8 mouse cellular contexts compared by ENCODE assay signal in the genomic region with DNA sequence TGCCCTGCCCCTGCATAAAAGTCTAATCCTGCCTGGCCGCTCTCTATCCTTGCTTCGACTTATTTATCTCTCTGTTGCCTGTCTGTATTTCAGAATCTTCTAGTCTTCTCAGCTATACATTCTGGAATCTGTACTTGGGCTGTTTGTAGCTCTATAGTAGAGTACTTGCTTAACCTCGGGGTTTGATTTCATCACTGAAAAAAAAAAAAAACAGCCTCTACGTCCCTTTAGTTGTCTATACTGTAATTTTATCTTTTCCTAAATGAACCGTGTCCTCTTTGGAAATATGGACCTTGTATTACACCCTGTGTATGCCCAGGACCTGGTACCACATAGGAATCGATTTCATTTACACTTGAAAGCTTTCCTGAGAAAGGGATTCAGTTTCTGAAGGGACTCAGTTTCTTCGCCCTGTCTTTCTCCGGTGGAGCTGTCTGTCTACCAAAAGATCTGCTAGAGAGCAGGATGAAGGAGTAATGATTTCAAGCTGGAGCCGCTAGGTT. TPM values are rescaled to one million over a fixed set of nuclear protein-coding genes. Genes with fewer than 3 reads are reported as not detected.
DNase-seq lines count a peak whose midpoint lies in the region; ATAC-seq and TF ChIP-seq lines count a peak whose summit lies in the region.

No protein-coding gene starts in this region.

- no peaks in the 10 kb centered on the region for H3K9me3 ChIP-seq in embryonic facial prominence, embryonic 13.5 days
- no peaks in the 10 kb centered on the region for H3K9me3 ChIP-seq in intestine, postnatal 0 days (ENCODE audit: control insufficient read depth)
- no peaks in the 10 kb centered on the region for H3K9me3 ChIP-seq in neural tube, embryonic 12.5 days

- peak overlapping the region; percentile 56 for H3K27ac ChIP-seq in layer of hippocampus, adult 2 months
- H3K27ac ChIP-seq in embryonic facial prominence, embryonic 13.5 days, result peak overlapping the region; percentile 75
- H3K27ac ChIP-seq in intestine, postnatal 0 days (ENCODE audit: low read depth, low read length), result no peak overlapping the region; the same call in 1 of the 2 replicates
- H3K27ac ChIP-seq in neural tube, embryonic 12.5 days, result no peak overlapping the region

- H3K27me3 ChIP-seq in embryonic facial prominence, embryonic 13.5 days, result peaks cover 77% of the 10 kb centered on the region
- H3K27me3 ChIP-seq in intestine, postnatal 0 days (replicated peaks; ENCODE audit: control insufficient read depth, insufficient read depth, low read length), result no peaks in the 10 kb centered on the region
- peaks cover 30% of the 10 kb centered on the region for H3K27me3 ChIP-seq in neural tube, embryonic 12.5 days (replicated peaks)

- peak overlapping the region; percentile 63 for H3K4me2 ChIP-seq in embryonic facial prominence, embryonic 13.5 days
- H3K4me2 ChIP-seq in intestine, postnatal 0 days (replicated peaks; ENCODE audit: low read depth), result peak overlapping the region; percentile 67
- peak overlapping the region; percentile 68 for H3K4me2 ChIP-seq in neural tube, embryonic 12.5 days (replicated peaks)

- no peaks in the 10 kb centered on the region for H3K4me1 ChIP-seq in embryonic facial prominence, embryonic 13.5 days
- no peaks in the 10 kb centered on the region for H3K4me1 ChIP-seq in intestine, postnatal 0 days (replicated peaks; ENCODE audit: control insufficient read depth, insufficient read depth, low read length)
- no peaks in the 10 kb centered on the region for H3K4me1 ChIP-seq in neural tube, embryonic 12.5 days

- WGBS in embryonic facial prominence, embryonic 13.5 days, result 33% methylated on average over 9 of the region's 9 CpGs
- 38% methylated on average over 9 of the region's 9 CpGs for WGBS in intestine, postnatal 0 days
- 52% methylated on average over 9 of the region's 9 CpGs for WGBS in neural tube, embryonic 12.5 days

- H3K4me3 ChIP-seq in layer of hippocampus, adult 2 months, result peak overlapping the region; percentile 63
- peak overlapping the region; percentile 54 for H3K4me3 ChIP-seq in embryonic facial prominence, embryonic 13.5 days
- peak overlapping the region; percentile 49 for H3K4me3 ChIP-seq in intestine, postnatal 0 days (ENCODE audit: low read depth, low read length)
- peak overlapping the region; percentile 43 for H3K4me3 ChIP-seq in neural tube, embryonic 12.5 days

- no peak for DNase-seq in layer of hippocampus, adult 2 months (ENCODE audit: low spot score in 2 of 2)
- DNase-seq in layer of hippocampus, adult 9-10 months (ENCODE audit: low spot score), result no peak
- no peak for DNase-seq in urinary bladder, postnatal 4 days (ENCODE audit: low spot score in 2 of 2)
- DNase-seq in gastrocnemius, postnatal 14 days, result no peak
- no peak for DNase-seq in left cerebral cortex, postnatal 14 days (ENCODE audit: low spot score in 2 of 2)

- H3K36me3 ChIP-seq in embryonic facial prominence, embryonic 13.5 days, result peaks cover 16% of the 10 kb centered on the region
- peaks cover 13% of the 10 kb centered on the region; the same call in 1 of the 2 replicates for H3K36me3 ChIP-seq in intestine, postnatal 0 days (ENCODE audit: control insufficient read depth, insufficient read depth)
- H3K36me3 ChIP-seq in neural tube, embryonic 12.5 days, result 0 out of 2 replicates have a peak, but pooled peaks cover 3% of the 10 kb centered on the region

- intact Hi-C loops in gastrocnemius, postnatal 14 days (cut with DNase I; ENCODE audit: low total_unique reads), result no loop called here
- intact Hi-C loops in left cerebral cortex, postnatal 14 days (cut with DNase I), result no loop called here

- TF ChIP-seq CTCF in layer of hippocampus, adult 2 months (conservative IDR thresholded peaks at IDR 0.05), result no peak
- no peak for TF ChIP-seq CTCF in intestine, postnatal 0 days (IDR thresholded peaks at IDR 0.05; ENCODE audit: low read depth)

- ATAC-seq in embryonic facial prominence, embryonic 13.5 days (ENCODE audit: insufficient number of reproducible peaks, insufficient read depth, low FRiP score, low TSS enrichment, low read depth), result no peak
- no peak for ATAC-seq in intestine, postnatal 0 days
- peak; percentile 35; the same call in 1 of the 2 replicates for ATAC-seq in neural tube, embryonic 12.5 days (ENCODE audit: low FRiP score, low read depth)

- no peak overlapping the region; the same call in 1 of the 2 replicates for H3K9ac ChIP-seq in embryonic facial prominence, embryonic 13.5 days
- H3K9ac ChIP-seq in intestine, postnatal 0 days (ENCODE audit: low read depth, low read length), result no peak overlapping the region
- H3K9ac ChIP-seq in neural tube, embryonic 12.5 days, result no peak overlapping the region

RNA-seq across cellular contexts. Expression of gene Hsd17b10, which starts 0.4 kb away (rescaled TPM):
- 10 to 100 TPM; 45.8 to 51.4 TPM for total RNA-seq in layer of hippocampus, adult 2 months (2021)
- 223 and 247 TPM in 2 replicates for polyA plus RNA-seq in embryonic facial prominence, embryonic 13.5 days (2015; fragmentation: Nextera tagmentation; extraction: Ambion mirVana)
- 82.5 and 87.3 TPM in 2 replicates for polyA plus RNA-seq in intestine, postnatal 0 days (2015; fragmentation: Nextera tagmentation; extraction: Ambion mirVana)
- 139 and 145 TPM in 2 replicates for polyA plus RNA-seq in neural tube, embryonic 12.5 days (2016; fragmentation: Nextera tagmentation; extraction: Ambion mirVana)
- total RNA-seq in gastrocnemius, postnatal 14 days (2021), result 10 to 100 TPM; 81.7 to 91.4 TPM
- 10 to 100 TPM; 41.4 to 45.4 TPM for total RNA-seq in left cerebral cortex, postnatal 14 days (2021)

RNA-seq across cellular contexts. Expression of gene Ribc1, which starts 14.9 kb away (rescaled TPM):
- total RNA-seq in layer of hippocampus, adult 2 months (2021), result 1 to 10 TPM in 1 of 2 experiments, under 1 TPM in 1; 0.22 to 1.4 TPM
- 2.1 and 2.2 TPM in 2 replicates for polyA plus RNA-seq in embryonic facial prominence, embryonic 13.5 days (2015; fragmentation: Nextera tagmentation; extraction: Ambion mirVana)
- polyA plus RNA-seq in intestine, postnatal 0 days (2015; fragmentation: Nextera tagmentation; extraction: Ambion mirVana), result 2.1 and 2.4 TPM in 2 replicates
- 3.4 and 3.7 TPM in 2 replicates for polyA plus RNA-seq in neural tube, embryonic 12.5 days (2016; fragmentation: Nextera tagmentation; extraction: Ambion mirVana)
- under 1 TPM; 0.18 to 0.44 TPM for total RNA-seq in gastrocnemius, postnatal 14 days (2021)
- 1 to 10 TPM in 1 of 2 experiments, not detected in 1; 2.2 TPM for total RNA-seq in left cerebral cortex, postnatal 14 days (2021)

RNA-seq across cellular contexts. Expression of gene Smc1a, which starts 15.0 kb away (rescaled TPM):
- total RNA-seq in layer of hippocampus, adult 2 months (2021), result 10 to 100 TPM; 54.6 to 57.0 TPM
- polyA plus RNA-seq in embryonic facial prominence, embryonic 13.5 days (2015; fragmentation: Nextera tagmentation; extraction: Ambion mirVana), result 113 and 119 TPM in 2 replicates
- 35.8 and 37.1 TPM in 2 replicates for polyA plus RNA-seq in intestine, postnatal 0 days (2015; fragmentation: Nextera tagmentation; extraction: Ambion mirVana)
- polyA plus RNA-seq in neural tube, embryonic 12.5 days (2016; fragmentation: Nextera tagmentation; extraction: Ambion mirVana), result 100 and 109 TPM in 2 replicates
- 10 to 100 TPM; 27.7 to 28.5 TPM for total RNA-seq in gastrocnemius, postnatal 14 days (2021)
- total RNA-seq in left cerebral cortex, postnatal 14 days (2021), result 10 to 100 TPM; 46.6 to 49.5 TPM

Comparison
In these comparisons a context has a peak if more than half of its experiments do, and no peak if none do; other contexts are left out.
1. H3K27ac ChIP-seq: peak in layer of hippocampus, adult 2 months (single experiment) and embryonic facial prominence, embryonic 13.5 days (single experiment); none in intestine, postnatal 0 days (single experiment) and neural tube, embryonic 12.5 days (single experiment).
2. Peak in every context shown above with its lines, with median percentiles within 50 percentile points of each other: H3K4me3 ChIP-seq and H3K4me2 ChIP-seq.